In genomic region chr2:57522465-57522864, GRCm38 (mm10) we compare ENCODE assay signal across 18 mouse cellular contexts.
DNase-seq lines count a peak whose midpoint lies in the region; ATAC-seq and TF ChIP-seq lines count a peak whose summit lies in the region.
"Had no signal": no experiment of that assay in that cellular context is flagged by ENCODE, and none has a peak within 500 bp of the region (broad histone marks: within the 10 kb centered on the region; RNA-seq: fewer than 3 reads in every experiment).

No protein-coding gene starts in this region.

- no peak overlapping the region for H3K4me3 ChIP-seq in midbrain, embryonic 14.5 days (replicated peaks; ENCODE audit: low read depth, low read length)
- H3K4me3 ChIP-seq in midbrain, postnatal 0 days (ENCODE audit: low read depth, low read length): no peak overlapping the region
- H3K4me3 ChIP-seq in forebrain, embryonic 13.5 days: no peak overlapping the region
- no peak overlapping the region for H3K4me3 ChIP-seq in forebrain, embryonic 15.5 days
- H3K4me3 ChIP-seq: hindbrain, embryonic 12.5 days; hindbrain, embryonic 15.5 days had no signal

- ATAC-seq in midbrain, embryonic 14.5 days (ENCODE audit: low FRiP score, low TSS enrichment): no peak
- no peak for ATAC-seq in midbrain, postnatal 0 days (ENCODE audit: low FRiP score)
- ATAC-seq in forebrain, embryonic 13.5 days: peak; percentile 64; the same call in 1 of the 2 replicates
- peak; percentile 53 for ATAC-seq in forebrain, embryonic 15.5 days (replicated peaks)
- ATAC-seq: CD4-positive, CD25-positive, alpha-beta regulatory T cell, adult 4 months; intestine, postnatal 0 days had no signal

- H3K4me1 ChIP-seq in midbrain, embryonic 14.5 days (ENCODE audit: control insufficient read depth, insufficient read depth, low read length): 0 out of 2 replicates have a peak, but pooled peaks cover 2% of the 10 kb centered on the region
- H3K4me1 ChIP-seq in midbrain, postnatal 0 days (ENCODE audit: insufficient read depth, low read length): no peaks in the 10 kb centered on the region
- peaks cover 29% of the 10 kb centered on the region for H3K4me1 ChIP-seq in forebrain, embryonic 13.5 days
- peaks cover 18% of the 10 kb centered on the region for H3K4me1 ChIP-seq in forebrain, embryonic 15.5 days
- H3K4me1 ChIP-seq: hindbrain, embryonic 12.5 days; hindbrain, embryonic 15.5 days had no signal

- 64% methylated on average over 3 of the region's 3 CpGs for WGBS in midbrain, embryonic 14.5 days
- WGBS in midbrain, postnatal 0 days: 53% methylated on average over 3 of the region's 3 CpGs
- WGBS in forebrain, embryonic 13.5 days: 19% methylated on average over 3 of the region's 3 CpGs
- 11% methylated on average over 3 of the region's 3 CpGs for WGBS in forebrain, embryonic 15.5 days

- peak; percentile 11 for DNase-seq in midbrain, embryonic 14.5 days
- DNase-seq in midbrain, postnatal 0 days (ENCODE audit: low spot score): no peak
- no peak for DNase-seq in spleen, postnatal 36 days (ENCODE audit: low spot score in 2 of 2)
- no peak for DNase-seq in gastrocnemius, postnatal 25 days
- DNase-seq: adrenal gland, adult 2 months; adrenal gland, postnatal 14 days; cerebellum, adult 18-20 months; cerebellum, adult 9-10 months; cerebellum, postnatal 14 days; gastrocnemius, postnatal 10 days; heart, adult 11 months had no signal

- no peak overlapping the region for H3K4me2 ChIP-seq in midbrain, embryonic 14.5 days (ENCODE audit: low read length)
- H3K4me2 ChIP-seq in midbrain, postnatal 0 days (ENCODE audit: low read depth, low read length, poor library complexity, severe bottlenecking): no peak overlapping the region
- H3K4me2 ChIP-seq in forebrain, embryonic 13.5 days: no peak overlapping the region
- no peak overlapping the region for H3K4me2 ChIP-seq in forebrain, embryonic 15.5 days (replicated peaks)
- H3K4me2 ChIP-seq: heart, embryonic 11.5 days; hindbrain, embryonic 12.5 days; hindbrain, embryonic 15.5 days had no signal

- H3K27ac ChIP-seq in midbrain, embryonic 14.5 days (replicated peaks; ENCODE audit: low read depth, low read length): no peak overlapping the region
- no peak overlapping the region for H3K27ac ChIP-seq in midbrain, postnatal 0 days (ENCODE audit: low read depth, low read length)
- H3K27ac ChIP-seq in forebrain, embryonic 13.5 days: no peak overlapping the region
- H3K27ac ChIP-seq in forebrain, embryonic 15.5 days (replicated peaks): no peak overlapping the region
- H3K27ac ChIP-seq: hindbrain, embryonic 12.5 days; hindbrain, embryonic 15.5 days had no signal

- TF ChIP-seq CTCF in midbrain, postnatal 0 days (IDR thresholded peaks at IDR 0.05): no peak

- no peak overlapping the region for H3K9ac ChIP-seq in midbrain, embryonic 14.5 days (replicated peaks; ENCODE audit: low read length)
- no peak overlapping the region for H3K9ac ChIP-seq in midbrain, postnatal 0 days (replicated peaks; ENCODE audit: low read length, poor library complexity, severe bottlenecking)
- H3K9ac ChIP-seq in forebrain, embryonic 13.5 days: no peak overlapping the region
- H3K9ac ChIP-seq in forebrain, embryonic 15.5 days (replicated peaks): no peak overlapping the region
- H3K9ac ChIP-seq: hindbrain, embryonic 12.5 days; hindbrain, embryonic 15.5 days had no signal

- no peaks in the 10 kb centered on the region for H3K9me3 ChIP-seq in midbrain, embryonic 14.5 days (ENCODE audit: control insufficient read depth, low read length)
- no peaks in the 10 kb centered on the region for H3K9me3 ChIP-seq in midbrain, postnatal 0 days (ENCODE audit: low read length)
- no peaks in the 10 kb centered on the region for H3K9me3 ChIP-seq in forebrain, embryonic 13.5 days (replicated peaks)
- H3K9me3 ChIP-seq in forebrain, embryonic 15.5 days: no peaks in the 10 kb centered on the region
- H3K9me3 ChIP-seq: hindbrain, embryonic 12.5 days; hindbrain, embryonic 15.5 days had no signal

- no peaks in the 10 kb centered on the region for H3K27me3 ChIP-seq in midbrain, embryonic 14.5 days (ENCODE audit: control insufficient read depth, insufficient read depth, low read length)
- no peaks in the 10 kb centered on the region for H3K27me3 ChIP-seq in midbrain, postnatal 0 days (ENCODE audit: insufficient read depth, low read length)
- H3K27me3 ChIP-seq in forebrain, embryonic 13.5 days: 0 out of 2 replicates have a peak, but pooled peaks cover 3% of the 10 kb centered on the region
- no peaks in the 10 kb centered on the region for H3K27me3 ChIP-seq in forebrain, embryonic 15.5 days
- H3K27me3 ChIP-seq: hindbrain, embryonic 12.5 days had no signal

- no peaks in the 10 kb centered on the region for H3K36me3 ChIP-seq in midbrain, embryonic 14.5 days (ENCODE audit: control insufficient read depth, insufficient read depth, low read length)
- H3K36me3 ChIP-seq in midbrain, postnatal 0 days (ENCODE audit: insufficient read depth, low read length): no peaks in the 10 kb centered on the region
- no peaks in the 10 kb centered on the region for H3K36me3 ChIP-seq in forebrain, embryonic 13.5 days (ENCODE audit: poor library complexity, severe bottlenecking)
- no peaks in the 10 kb centered on the region for H3K36me3 ChIP-seq in forebrain, embryonic 15.5 days
- H3K36me3 ChIP-seq: hindbrain, embryonic 12.5 days; hindbrain, embryonic 15.5 days had no signal

Comparison
In these comparisons a context has a peak if more than half of its experiments do, and no peak if none do; other contexts are left out.
1. ATAC-seq: peak in forebrain, embryonic 13.5 days (single experiment) and forebrain, embryonic 15.5 days (single experiment); none in midbrain, embryonic 14.5 days (single experiment) and midbrain, postnatal 0 days (single experiment).